Mouse (Mus musculus): ENCODE measurements around the gene Gm21258.
"Not testable (repeated sequence)": the region's sequence is repeated elsewhere in the genome, so short reads cannot be mapped to it uniquely, and the experiment has no call there.

Gm21258 gene

GRCm38 (mm10) chrY:52779740-52780139 is at the start of gene Gm21258:
TSS of gene Gm21258 (plus strand) at chrY:52780040.
- not testable (repeated sequence) for DNase-seq (ENCODE audit: low read depth, low spot score)
